Mouse (Mus musculus) urinary bladder, postnatal 0 days (tissue): ENCODE measurements around the gene Celf6. TPM values are rescaled to one million over a fixed set of nuclear protein-coding genes. Genes with fewer than 3 reads are reported as not detected.

Experiments
- polyA plus RNA-seq: library from polyadenylated mRNA; unstranded; fragments of >200 nt; fragmentation: Nextera tagmentation; extraction: Ambion mirVana; gene quantifications from 2 replicates; pipeline ENCODE4 v1.2.1, GENCODE M21; 2015

The Celf6 gene
- polyA plus RNA-seq: 0.27 and 0.30 TPM in 2 replicates

GRCm38 (mm10) chr9:59577844-59578504 lies at the start of gene Celf6:
Celf6 (plus strand) TSS chr9:59577917.

GRCm38 (mm10) chr9:59539441-59540137 lies 38.1 kb upstream of the Celf6 start, which contains the start of the genes Hexa and Tmem202:
Hexa (plus strand) TSS chr9:59539540.
Tmem202 (minus strand) TSS chr9:59539847.

GRCm38 (mm10) chr9:59616622-59617306 lies 39.0 kb downstream of the Celf6 start, which contains the start of gene Parp6:
Parp6 (plus strand) TSS chr9:59617284.

GRCm38 (mm10) chr9:59655958-59656634 lies 78.4 kb downstream of the Celf6 start, which contains the start of gene Pkm:
Pkm (plus strand) TSS chr9:59656368.

Other genes with a start within 250 kb of the Celf6 start
- 6.0 and 6.7 TPM in 2 replicates for gene Bbs4, start 224.4 kb upstream of the Celf6 start, polyA plus RNA-seq
- 8.3 and 10.1 TPM in 2 replicates for gene Arih1, start 91.3 kb upstream of the Celf6 start, polyA plus RNA-seq
- 59.0 and 62.2 TPM in 2 replicates for gene Hexa, start 38.4 kb upstream of the Celf6 start, polyA plus RNA-seq
- gene Tmem202, start 38.1 kb upstream of the Celf6 start, polyA plus RNA-seq: 0.39 and 1.4 TPM in 2 replicates
- gene Parp6, start 39.4 kb downstream of the Celf6 start, polyA plus RNA-seq: 12.8 and 14.4 TPM in 2 replicates
- 986 and 1,026 TPM in 2 replicates for gene Pkm, start 78.5 kb downstream of the Celf6 start, polyA plus RNA-seq
- 0.41 and 1.3 TPM in 2 replicates for gene Gramd2, start 102.2 kb downstream of the Celf6 start, polyA plus RNA-seq
- 5.5 and 6.0 TPM in 2 replicates for gene Senp8, start 172.8 kb downstream of the Celf6 start, polyA plus RNA-seq
- gene Myo9a, start 173.0 kb downstream of the Celf6 start, polyA plus RNA-seq: 6.1 and 6.7 TPM in 2 replicates